Mouse (Mus musculus) stomach, embryonic 14.5 days (tissue): Measurements from ENCODE around the gene Pdcd10. TPM values are rescaled to one million over a fixed set of nuclear protein-coding genes. Genes with fewer than 3 reads are reported as not detected.

Experiments used
- ATAC-seq: fragments of 200-750 bp; cut with Nextera tagmentation; 2 replicates; pipeline ENCODE4 v1.8.0; 2017; ENCODE audit warnings: low read depth, moderate TSS enrichment; ENCODE audit not compliant: insufficient number of reproducible peaks, insufficient read depth, low FRiP score
- H3K27ac ChIP-seq: fragments of 300-500 bp; sonication (generic); 2 replicates; pipeline ENCODE4 v1.5.1; 2014; ENCODE audit warnings: mild to moderate bottlenecking, low read length, moderate library complexity, mixed read lengths
- H3K27me3 ChIP-seq: fragments of 300-500 bp; sonication (generic); 2 replicates; pipeline ENCODE4 v1.6.1; 2014; ENCODE audit warnings: low read length, control low read depth, mixed read lengths; ENCODE audit not compliant: control insufficient read depth, insufficient read depth
- H3K36me3 ChIP-seq: fragments of 300-500 bp; sonication (generic); 2 replicates; pipeline ENCODE4 v1.6.1; 2014; ENCODE audit warnings: mild to moderate bottlenecking, control low read depth, low read length, moderate library complexity, mixed read lengths; ENCODE audit not compliant: control insufficient read depth, insufficient read depth
- H3K4me1 ChIP-seq: fragments of 300-500 bp; sonication (generic); 2 replicates; pipeline ENCODE4 v1.6.1; 2014; ENCODE audit warnings: low read length, control low read depth, mixed read lengths; ENCODE audit not compliant: control insufficient read depth, insufficient read depth
- H3K4me2 ChIP-seq: fragments of 300-500 bp; sonication (generic); replicated peaks from 2 replicates; pipeline ENCODE4 v1.6.1; 2014; ENCODE audit warnings: low read depth, low read length, control low read depth
- H3K4me3 ChIP-seq: fragments of 300-500 bp; sonication (generic); 2 replicates; pipeline ENCODE4 v1.5.1; 2014; ENCODE audit warnings: low read depth, low read length, control low read depth
- H3K9ac ChIP-seq: fragments of 300-500 bp; sonication (generic); replicated peaks from 2 replicates; pipeline ENCODE4 v1.6.1; 2014; ENCODE audit warnings: low read depth, mild to moderate bottlenecking, control low read depth, low read length, moderate library complexity, mixed read lengths
- H3K9me3 ChIP-seq: fragments of 300-500 bp; sonication (generic); 2 replicates; pipeline ENCODE4 v1.6.1; 2016; ENCODE audit warnings: low read depth, low read length, control low read depth; ENCODE audit not compliant: control insufficient read depth
- WGBS: fragments of 180-500 bp; shearing (Covaris S2); extraction: QIAGEN DNeasy Blood & Tissue Kit; methylation state at CpG from one replicate; pipeline ENCODE4 v1.1.7; 2014; 5-methylcytosine and 5-hydroxymethylcytosine counted together
- polyA plus RNA-seq: library from polyadenylated mRNA; unstranded; fragments of >200 nt; fragmentation: Nextera tagmentation; extraction: Ambion mirVana; gene quantifications from 2 replicates; pipeline ENCODE4 v1.2.1, GENCODE M21; 2014

Gene Pdcd10
- 110 and 114 TPM in 2 replicates for polyA plus RNA-seq

DNA sequence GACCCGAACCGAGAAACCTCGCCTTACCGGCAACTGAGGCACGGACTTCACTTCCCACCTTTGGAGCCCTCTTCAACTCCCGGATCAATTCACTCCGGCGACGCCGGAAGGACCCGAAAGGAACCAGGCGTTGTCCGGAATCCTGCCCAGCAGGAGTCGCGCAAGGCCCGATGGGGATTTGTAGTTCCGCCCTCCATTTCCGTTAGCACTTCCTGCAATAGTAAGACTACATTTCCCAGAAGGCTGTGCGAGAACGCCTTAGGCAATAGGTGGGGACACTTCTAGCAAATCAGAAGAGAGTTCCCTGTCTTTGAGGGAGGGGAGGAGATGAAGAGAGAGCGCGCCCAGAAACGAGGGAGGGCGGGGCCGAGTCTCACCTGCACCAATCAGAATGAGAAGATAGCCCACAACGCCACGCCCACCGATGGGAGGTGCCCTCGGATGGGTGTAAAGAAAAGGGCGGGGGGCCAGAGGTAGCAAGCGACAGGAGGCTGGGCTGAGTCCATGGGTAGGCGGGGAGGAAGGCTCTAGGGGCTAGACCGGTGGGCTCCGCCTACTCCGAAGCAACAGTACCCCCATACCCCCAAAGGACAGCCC lies at the start of gene Pdcd10:
Gene Pdcd10, minus strand, starts transcription at position 162 of the 597 bp plus-strand sequence.
- H3K36me3 ChIP-seq: no peaks in the 10 kb centered on the region
- H3K4me2 ChIP-seq: peak within 1 kb of the TSS; percentile 92
- no peaks in the 10 kb centered on the region for H3K9me3 ChIP-seq
- H3K4me3 ChIP-seq: peak within 1 kb of the TSS; percentile 91
- peak; percentile 97 for ATAC-seq
- H3K4me1 ChIP-seq: no peaks in the 10 kb centered on the region
- H3K27me3 ChIP-seq: no peaks in the 10 kb centered on the region
- H3K27ac ChIP-seq: peak within 1 kb of the TSS; percentile 66
- WGBS: under 1% methylated on average over 35 of the region's 35 CpGs
- H3K9ac ChIP-seq: peak within 1 kb of the TSS; percentile 79

GRCm38 (mm10) chr3:75584898-75585297 lies 28.2 kb upstream of the Pdcd10 start:
- Histone ChIP-seq H3K27me3 (no peaks in the 10 kb centered on the region), H3K9me3 (no peaks in the 10 kb centered on the region), H3K36me3 (no peaks in the 10 kb centered on the region), H3K9ac (no peak overlapping the region), H3K4me3 (no peak overlapping the region), H3K4me1 (no peaks in the 10 kb centered on the region), H3K27ac (no peak overlapping the region), H3K4me2 (no peak overlapping the region)
- ATAC-seq: no peak
- WGBS: 89% methylated on average over 4 of the region's 4 CpGs

DNA sequence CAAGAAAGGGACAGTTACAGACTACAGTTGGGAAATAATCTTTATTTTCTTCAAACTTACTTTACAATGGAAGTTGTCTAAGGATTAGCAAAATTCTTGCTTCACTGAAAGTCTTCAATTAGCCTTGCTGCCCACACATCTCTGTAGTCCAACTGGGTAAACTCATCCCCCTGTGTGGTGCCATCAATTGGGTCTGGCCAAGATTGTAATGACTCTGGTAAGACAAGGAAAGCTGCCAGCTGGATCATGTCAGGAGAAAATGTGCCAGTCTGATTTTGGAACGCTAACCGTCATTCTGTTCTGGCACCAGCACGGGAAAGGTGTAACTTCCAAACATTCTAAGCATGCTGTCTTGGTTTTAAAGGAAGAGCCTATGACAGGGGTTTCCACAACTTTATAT lies 26.6 kb upstream of the Pdcd10 start:
- no peak overlapping the region for H3K4me3 ChIP-seq
- ATAC-seq: no peak
- no peak overlapping the region for H3K27ac ChIP-seq
- H3K9ac ChIP-seq: no peak overlapping the region
- no peaks in the 10 kb centered on the region for H3K27me3 ChIP-seq
- 84% methylated on average over 3 of the region's 3 CpGs for WGBS
- no peaks in the 10 kb centered on the region for H3K36me3 ChIP-seq
- H3K4me1 ChIP-seq: no peaks in the 10 kb centered on the region
- no peaks in the 10 kb centered on the region for H3K9me3 ChIP-seq
- H3K4me2 ChIP-seq: no peak overlapping the region

GRCm38 (mm10) chr3:75579352-75579751 lies 22.7 kb upstream of the Pdcd10 start:
- Histone ChIP-seq H3K4me1 (no peaks in the 10 kb centered on the region), H3K4me3 (no peak overlapping the region), H3K9ac (no peak overlapping the region), H3K9me3 (no peaks in the 10 kb centered on the region), H3K36me3 (no peaks in the 10 kb centered on the region), H3K27ac (no peak overlapping the region), H3K4me2 (no peak overlapping the region), H3K27me3 (no peaks in the 10 kb centered on the region)
- no peak for ATAC-seq
- 58% methylated on average over 4 of the region's 4 CpGs for WGBS

DNA sequence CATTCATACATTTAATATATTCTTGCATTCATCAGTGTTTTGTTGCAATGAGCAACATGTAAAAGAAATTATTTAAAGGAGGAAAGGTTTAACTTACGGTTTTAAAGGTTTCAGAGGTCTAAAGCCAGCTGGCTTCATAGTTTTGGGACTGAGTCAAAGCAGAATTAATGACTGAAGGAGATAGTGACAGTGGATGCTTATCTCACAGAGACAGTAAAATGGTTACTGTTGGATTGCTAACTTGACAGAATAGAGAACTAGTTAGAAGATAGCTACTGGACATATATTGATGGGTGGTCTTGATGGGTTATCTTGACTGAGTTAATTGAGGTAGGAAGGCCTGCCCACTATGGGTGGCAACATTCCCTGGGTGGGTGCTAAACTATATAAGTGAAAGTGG lies 18.9 kb upstream of the Pdcd10 start:
- no peak overlapping the region for H3K4me2 ChIP-seq
- no peak overlapping the region for H3K9ac ChIP-seq
- H3K4me1 ChIP-seq: no peaks in the 10 kb centered on the region
- WGBS: 81% methylated on average over 1 of the region's 1 CpGs
- no peaks in the 10 kb centered on the region for H3K9me3 ChIP-seq
- no peaks in the 10 kb centered on the region for H3K27me3 ChIP-seq
- H3K27ac ChIP-seq: no peak overlapping the region
- H3K36me3 ChIP-seq: no peaks in the 10 kb centered on the region
- ATAC-seq: no peak
- no peak overlapping the region for H3K4me3 ChIP-seq

- no peak for ATAC-seq
- no peak overlapping the region for H3K4me3 ChIP-seq
- H3K4me2 ChIP-seq: no peak overlapping the region
- no peaks in the 10 kb centered on the region for H3K4me1 ChIP-seq
- H3K9me3 ChIP-seq: no peaks in the 10 kb centered on the region
- no peaks in the 10 kb centered on the region for H3K27me3 ChIP-seq
- H3K36me3 ChIP-seq: no peaks in the 10 kb centered on the region
- H3K27ac ChIP-seq: no peak overlapping the region
- no peak overlapping the region for H3K9ac ChIP-seq
- WGBS: 74% methylated on average over 2 of the region's 2 CpGs
Measured at GRCm38 (mm10) chr3:75574074-75574473, 17.4 kb upstream of the Pdcd10 start.

- Histone ChIP-seq H3K9me3 (no peaks in the 10 kb centered on the region), H3K4me3 (peak within 1 kb of the TSS; percentile 91), H3K4me2 (peak within 1 kb of the TSS; percentile 92), H3K4me1 (no peaks in the 10 kb centered on the region), H3K27me3 (no peaks in the 10 kb centered on the region), H3K36me3 (no peaks in the 10 kb centered on the region), H3K27ac (peak within 1 kb of the TSS; percentile 66), H3K9ac (peak within 1 kb of the TSS; percentile 79)
- peak; percentile 92 for ATAC-seq
- WGBS: under 1% methylated on average over 19 of the region's 19 CpGs
Measured at GRCm38 (mm10) chr3:75557292-75557691, 636 bp upstream of the Pdcd10 start, which contains the start of gene Serpini1. Gene Serpini1, plus strand, starts transcription at chr3:75557547.

DNA sequence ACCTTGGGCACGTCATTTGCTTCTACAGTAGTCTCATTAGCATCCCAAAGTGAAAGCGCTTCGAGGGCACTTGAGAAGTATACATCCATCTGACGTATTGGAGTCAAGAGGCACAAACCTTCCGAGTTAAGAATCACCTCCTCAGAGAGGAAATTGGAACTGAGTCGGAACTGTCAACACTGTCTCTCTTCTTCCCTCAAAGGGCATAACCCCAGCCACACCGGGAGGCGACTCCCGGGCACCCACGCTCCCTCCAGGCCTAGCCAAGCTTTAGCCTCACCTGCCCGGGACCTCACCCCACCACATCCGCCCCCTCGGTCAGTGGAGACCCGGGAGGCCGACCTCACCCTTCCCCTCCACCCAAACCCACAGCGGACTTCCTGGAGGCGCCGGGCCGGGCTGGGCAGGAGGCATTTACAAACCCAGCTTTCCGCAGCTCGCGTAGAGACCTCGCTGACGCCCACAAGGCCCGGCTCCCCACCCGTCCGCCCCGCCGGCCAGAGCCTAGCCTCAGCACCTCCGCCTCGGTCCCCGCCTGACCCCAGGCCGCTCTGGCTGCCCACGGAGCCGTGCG lies 448 bp downstream of the Pdcd10 start:
- WGBS: under 1% methylated on average over 36 of the region's 36 CpGs
- no peaks in the 10 kb centered on the region for H3K27me3 ChIP-seq

GRCm38 (mm10) chr3:75551248-75551647 lies 5.4 kb downstream of the Pdcd10 start:
- no peak for ATAC-seq
- no peak overlapping the region for H3K4me3 ChIP-seq
- H3K4me2 ChIP-seq: no peak overlapping the region
- H3K9me3 ChIP-seq: no peaks in the 10 kb centered on the region
- no peaks in the 10 kb centered on the region for H3K27me3 ChIP-seq
- no peaks in the 10 kb centered on the region for H3K4me1 ChIP-seq
- no peaks in the 10 kb centered on the region for H3K36me3 ChIP-seq
- no peak overlapping the region for H3K27ac ChIP-seq
- H3K9ac ChIP-seq: no peak overlapping the region

More for the DNA sequence above, 448 bp downstream of the Pdcd10 start:
- Histone ChIP-seq H3K4me2 (peak overlapping the region; percentile 92), H3K9ac (peak overlapping the region; percentile 79), H3K36me3 (no peaks in the 10 kb centered on the region), H3K4me1 (no peaks in the 10 kb centered on the region), H3K9me3 (no peaks in the 10 kb centered on the region), H3K27ac (peak overlapping the region; percentile 66), H3K4me3 (peak overlapping the region; percentile 91)
- peak; percentile 30 for ATAC-seq
